ENCODE assay signal across 24 mouse cellular contexts in the genomic region with DNA sequence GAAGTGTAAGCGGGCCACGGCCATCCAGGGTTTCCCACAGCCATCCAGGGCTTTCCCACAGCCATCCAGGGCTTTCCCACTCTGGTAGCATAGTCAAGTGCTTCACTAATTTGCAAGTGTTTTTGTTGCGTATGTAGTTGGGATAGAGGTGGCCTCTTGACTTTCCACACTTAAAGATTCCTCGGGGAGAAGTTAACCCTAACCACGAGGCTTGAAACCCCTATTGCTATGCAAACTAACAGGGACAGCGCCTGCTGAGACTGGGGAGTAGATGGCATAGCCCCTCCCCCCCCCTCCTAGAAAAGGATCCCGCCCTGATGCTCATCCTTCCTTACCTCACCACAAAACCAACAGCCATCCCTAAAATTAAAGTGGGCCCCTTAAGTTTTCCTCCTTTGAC.
"Had no signal": no experiment of that assay in that cellular context is flagged by ENCODE, and none has a peak within 500 bp of the region (broad histone marks: within the 10 kb centered on the region; RNA-seq: fewer than 3 reads in every experiment).

No protein-coding gene starts in this region.

- H3K9me3 ChIP-seq: heart, embryonic 13.5 days; heart, embryonic 15.5 days; hindbrain, embryonic 13.5 days; hindbrain, embryonic 15.5 days; kidney, embryonic 15.5 days; limb, embryonic 13.5 days; limb, embryonic 15.5 days; liver, embryonic 12.5 days had no signal

- DNase-seq: gastrocnemius, postnatal 14 days; gastrocnemius, postnatal 36 days; heart, adult 18-20 months; heart, postnatal 14 days; heart, postnatal 36 days; kidney, adult 11 months; kidney, adult 2 months; kidney, adult 9 months; kidney, postnatal 14 days; kidney, postnatal 36 days; layer of hippocampus, adult 9-11 months; layer of hippocampus, postnatal 36 days; left cerebral cortex, postnatal 4 days had no signal

- H3K27ac ChIP-seq: heart, embryonic 13.5 days; heart, embryonic 15.5 days; hindbrain, embryonic 13.5 days; hindbrain, embryonic 15.5 days; hindbrain, postnatal 0 days; kidney, embryonic 15.5 days; kidney, postnatal 0 days; limb, embryonic 13.5 days; limb, embryonic 15.5 days; liver, embryonic 12.5 days; liver, embryonic 14.5 days had no signal

- H3K4me3 ChIP-seq: heart, embryonic 13.5 days; heart, embryonic 15.5 days; hindbrain, embryonic 13.5 days; hindbrain, embryonic 15.5 days; kidney, embryonic 15.5 days; limb, embryonic 13.5 days; limb, embryonic 15.5 days; liver, embryonic 12.5 days had no signal

- H3K27me3 ChIP-seq: heart, embryonic 13.5 days; heart, embryonic 15.5 days; hindbrain, embryonic 13.5 days; hindbrain, embryonic 15.5 days; kidney, embryonic 15.5 days; limb, embryonic 13.5 days; limb, embryonic 15.5 days; liver, embryonic 12.5 days had no signal

- H3K36me3 ChIP-seq: heart, embryonic 13.5 days; heart, embryonic 15.5 days; hindbrain, embryonic 13.5 days; hindbrain, embryonic 15.5 days; kidney, embryonic 15.5 days; limb, embryonic 13.5 days; limb, embryonic 15.5 days; liver, embryonic 12.5 days had no signal
